Mouse (Mus musculus) midbrain, embryonic 13.5 days (tissue): ENCODE results near the gene Dcaf15. TPM values are rescaled to one million over a fixed set of nuclear protein-coding genes. Genes with fewer than 3 reads are reported as not detected.
A peak's percentile ranks its signal among the peaks of the same experiment; 100 is the strongest.

ENCODE experiments used
- ATAC-seq: fragments of 200-750 bp; cut with Nextera tagmentation; 2 replicates; pipeline ENCODE4 v1.8.0; 2017; ENCODE audit warnings: mild to moderate bottlenecking, moderate TSS enrichment, moderate library complexity
- H3K27ac ChIP-seq: fragments of 300-500 bp; sonication (generic); 2 replicates; pipeline ENCODE4 v1.5.1; 2015; ENCODE audit warnings: inconsistent platforms, mild to moderate bottlenecking, moderate library complexity
- H3K27me3 ChIP-seq: fragments of 300-500 bp; sonication (generic); 2 replicates; pipeline ENCODE4 v1.6.1; 2015; ENCODE audit warnings: mild to moderate bottlenecking, inconsistent platforms
- H3K36me3 ChIP-seq: fragments of 300-500 bp; sonication (generic); 2 replicates; pipeline ENCODE4 v1.6.1; 2015; ENCODE audit warnings: mild to moderate bottlenecking, inconsistent platforms
- H3K4me1 ChIP-seq: fragments of 300-500 bp; sonication (generic); replicated peaks from 2 replicates; pipeline ENCODE4 v1.6.1; 2015; ENCODE audit warnings: inconsistent platforms
- H3K4me2 ChIP-seq: fragments of 300-500 bp; sonication (generic); replicated peaks from 2 replicates; pipeline ENCODE4 v1.6.1; 2015; ENCODE audit warnings: moderate library complexity, mild to moderate bottlenecking, inconsistent platforms
- H3K4me3 ChIP-seq: fragments of 300-500 bp; sonication (generic); replicated peaks from 2 replicates; pipeline ENCODE4 v1.5.1; 2015; ENCODE audit warnings: mild to moderate bottlenecking, inconsistent platforms
- H3K9ac ChIP-seq: fragments of 300-500 bp; sonication (generic); replicated peaks from 2 replicates; pipeline ENCODE4 v1.6.1; 2015; ENCODE audit warnings: mild to moderate bottlenecking, inconsistent platforms
- H3K9me3 ChIP-seq: fragments of 300-500 bp; sonication (generic); 2 replicates; pipeline ENCODE4 v1.6.1; 2016; ENCODE audit warnings: mild to moderate bottlenecking, inconsistent platforms
- WGBS: fragments of 180-500 bp; shearing (Covaris S2); methylation state at CpG from one replicate; pipeline ENCODE4 v1.1.7; 2015; 5-methylcytosine and 5-hydroxymethylcytosine counted together
- polyA plus RNA-seq: library from polyadenylated mRNA; unstranded; fragments of >200 nt; fragmentation: Nextera tagmentation; extraction: Ambion mirVana; gene quantifications from 2 replicates; pipeline ENCODE4 v1.2.1, GENCODE M21; 2015

Gene Dcaf15
- polyA plus RNA-seq, 1 experiment from 2014 or later, result 23.3 TPM

DNA sequence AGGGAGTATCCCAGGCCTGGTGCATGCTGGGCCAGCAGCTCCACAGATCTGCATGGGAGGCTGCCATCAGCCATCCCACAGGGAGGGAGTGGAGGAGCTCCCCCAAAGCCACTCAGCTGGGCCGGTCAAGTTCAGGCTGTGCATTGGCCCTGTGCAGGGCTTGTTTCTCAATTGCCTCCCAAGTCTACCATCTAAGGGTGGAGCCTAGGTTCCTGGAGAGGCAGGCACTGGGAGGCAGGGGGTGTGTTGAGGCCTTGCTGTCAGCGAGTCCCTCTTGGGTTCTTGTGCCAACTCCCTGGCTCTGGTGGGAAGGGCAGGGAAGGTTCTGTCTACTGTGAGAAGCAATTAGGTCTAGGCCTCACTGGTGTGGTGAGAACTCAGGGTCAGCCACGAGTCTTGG lies 32.6 kb downstream of the Dcaf15 start:
- WGBS, result 76% methylated on average over 3 of the region's 3 CpGs
- ATAC-seq, result no peak
- Histone ChIP-seq H3K4me2 (no peak overlapping the region), H3K36me3 (peaks cover 26% of the 10 kb centered on the region), H3K27me3 (no peaks in the 10 kb centered on the region), H3K27ac (no peak overlapping the region), H3K4me3 (no peak overlapping the region), H3K9me3 (no peaks in the 10 kb centered on the region), H3K9ac (no peak overlapping the region), H3K4me1 (peaks cover 63% of the 10 kb centered on the region)

DNA sequence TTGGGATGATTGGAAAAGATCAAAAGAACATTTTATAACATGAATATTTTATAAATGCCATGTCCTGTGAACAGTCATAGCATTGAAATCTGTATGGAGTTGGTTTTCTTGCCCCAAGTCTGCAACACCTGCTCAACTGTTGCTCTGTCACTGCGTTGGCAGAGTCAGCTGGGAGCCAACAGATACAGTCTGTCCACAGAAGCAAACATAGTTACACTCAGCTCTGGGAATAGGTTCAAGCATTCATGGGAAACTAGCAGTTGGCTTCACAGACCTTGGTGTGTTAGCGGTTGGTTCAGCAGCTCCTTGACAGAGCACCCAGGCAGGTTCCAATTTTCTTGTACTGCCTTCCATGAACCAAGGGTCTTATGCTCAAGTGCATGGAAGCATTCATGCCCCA lies 33.9 kb downstream of the Dcaf15 start:
- 89% methylated on average over 2 of the region's 2 CpGs for WGBS
- ATAC-seq, result no peak
- Histone ChIP-seq H3K9me3 (no peaks in the 10 kb centered on the region), H3K4me2 (no peak overlapping the region), H3K4me3 (no peak overlapping the region), H3K27me3 (no peaks in the 10 kb centered on the region), H3K36me3 (peaks cover 13% of the 10 kb centered on the region), H3K27ac (no peak overlapping the region), H3K9ac (no peak overlapping the region), H3K4me1 (peaks cover 67% of the 10 kb centered on the region)

GRCm38 (mm10) chr8:84070241-84070640 lies 34.3 kb downstream of the Dcaf15 start:
- peaks cover 9% of the 10 kb centered on the region for H3K36me3 ChIP-seq
- no peak overlapping the region for H3K4me3 ChIP-seq
- peaks cover 70% of the 10 kb centered on the region for H3K4me1 ChIP-seq
- no peak overlapping the region for H3K27ac ChIP-seq
- ATAC-seq, result no peak
- no peak overlapping the region for H3K4me2 ChIP-seq
- H3K9ac ChIP-seq, result no peak overlapping the region
- no peaks in the 10 kb centered on the region for H3K27me3 ChIP-seq
- WGBS, result 88% methylated on average over 5 of the region's 5 CpGs
- H3K9me3 ChIP-seq, result no peaks in the 10 kb centered on the region

GRCm38 (mm10) chr8:84069750-84070149 lies 34.8 kb downstream of the Dcaf15 start:
- H3K27ac ChIP-seq, result no peak overlapping the region
- no peak for ATAC-seq
- peaks cover 4% of the 10 kb centered on the region; the same call in 1 of the 2 replicates for H3K36me3 ChIP-seq
- H3K9ac ChIP-seq, result 0 out of 2 replicates have a peak overlapping the region, but pooled peaks have one; percentile 32
- H3K4me3 ChIP-seq, result no peak overlapping the region
- H3K4me2 ChIP-seq, result no peak overlapping the region
- H3K9me3 ChIP-seq, result no peaks in the 10 kb centered on the region
- H3K4me1 ChIP-seq, result peaks cover 69% of the 10 kb centered on the region
- H3K27me3 ChIP-seq, result no peaks in the 10 kb centered on the region
- 64% methylated on average over 2 of the region's 2 CpGs for WGBS

GRCm38 (mm10) chr8:84069169-84069568 lies 35.4 kb downstream of the Dcaf15 start:
- no peaks in the 10 kb centered on the region for H3K9me3 ChIP-seq
- no peaks in the 10 kb centered on the region for H3K27me3 ChIP-seq
- no peak overlapping the region for H3K4me3 ChIP-seq
- ATAC-seq, result no peak
- 0 out of 2 replicates have a peak overlapping the region, but pooled peaks have one; percentile 7 for H3K9ac ChIP-seq
- H3K4me2 ChIP-seq, result no peak overlapping the region
- H3K4me1 ChIP-seq, result peaks cover 63% of the 10 kb centered on the region
- 0 out of 2 replicates have a peak overlapping the region, but pooled peaks have one; percentile 10 for H3K27ac ChIP-seq
- WGBS, result 57% methylated on average over 1 of the region's 1 CpGs
- H3K36me3 ChIP-seq, result no peaks in the 10 kb centered on the region

DNA sequence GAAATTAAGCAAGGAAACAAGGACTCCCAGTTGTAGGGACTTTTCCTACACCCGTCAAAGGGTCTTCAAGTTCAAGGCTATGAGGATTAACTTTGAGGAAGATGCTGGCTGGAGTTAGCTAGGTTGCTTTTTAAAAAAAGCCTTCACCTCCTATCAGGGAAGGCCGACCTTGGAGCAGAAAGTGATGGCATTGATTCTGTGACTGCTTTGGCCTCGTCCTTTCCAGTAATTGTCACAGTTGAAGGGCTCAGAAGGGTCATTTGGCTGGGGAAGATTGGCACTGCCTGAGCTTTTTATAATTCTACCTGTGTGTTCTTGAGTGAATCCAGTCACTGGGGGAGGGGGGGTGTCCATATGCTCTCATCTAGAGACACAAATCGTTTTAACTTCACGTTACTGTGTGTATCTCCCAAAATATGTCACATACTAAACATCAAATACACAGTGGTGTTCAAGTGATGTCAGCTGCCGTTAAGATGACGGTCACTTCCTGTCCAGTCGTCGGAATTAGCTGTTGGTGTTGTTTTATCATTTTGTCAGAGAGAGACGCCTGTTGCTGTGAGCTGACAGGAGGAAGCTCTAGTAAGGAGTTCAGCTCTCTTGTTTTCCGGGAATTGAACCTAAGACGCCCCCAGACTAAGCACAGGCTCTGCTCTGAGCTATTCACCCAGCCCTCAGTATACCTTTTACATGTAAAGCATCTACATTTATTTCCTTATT lies 36.1 kb downstream of the Dcaf15 start:
- peaks cover 56% of the 10 kb centered on the region for H3K4me1 ChIP-seq

DNA sequence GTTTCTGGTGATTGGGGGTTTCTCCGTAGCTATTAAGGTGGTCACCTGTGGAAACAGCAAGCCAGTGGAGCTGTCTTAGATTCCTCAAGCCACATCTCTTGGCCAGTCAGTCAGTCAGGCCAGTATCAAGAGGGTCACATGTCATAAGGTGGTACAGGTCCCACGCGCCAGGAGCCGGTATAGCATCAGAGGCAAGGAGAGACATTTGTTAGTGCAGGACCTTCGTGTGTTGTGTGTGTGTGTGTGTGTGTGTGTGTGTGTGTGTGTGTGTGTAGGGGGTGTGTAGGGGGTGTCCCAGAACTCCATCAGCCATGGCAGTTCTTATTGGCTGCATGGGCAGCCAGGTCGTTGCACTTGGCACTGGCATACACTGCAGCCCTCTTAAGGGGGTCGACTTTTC lies 36.7 kb downstream of the Dcaf15 start:
- Histone ChIP-seq H3K27ac (no peak overlapping the region), H3K36me3 (no peaks in the 10 kb centered on the region), H3K9ac (0 out of 2 replicates have a peak overlapping the region, but pooled peaks have one; percentile 84), H3K4me3 (peak overlapping the region; percentile 85), H3K4me1 (peaks cover 50% of the 10 kb centered on the region), H3K9me3 (no peaks in the 10 kb centered on the region), H3K27me3 (no peaks in the 10 kb centered on the region), H3K4me2 (peak overlapping the region; percentile 49)
- no peak for ATAC-seq
- WGBS, result 91% methylated on average over 7 of the region's 7 CpGs

More for the DNA sequence above, 36.1 kb downstream of the Dcaf15 start:
- Histone ChIP-seq H3K4me3 (no peak overlapping the region), H3K27me3 (no peaks in the 10 kb centered on the region), H3K27ac (no peak overlapping the region), H3K36me3 (no peaks in the 10 kb centered on the region), H3K9me3 (no peaks in the 10 kb centered on the region), H3K4me2 (peak overlapping the region; percentile 49), H3K9ac (0 out of 2 replicates have a peak overlapping the region, but pooled peaks have one; percentile 7)
- ATAC-seq, result no peak
- whole genome bisulfite sequencing, result 84% methylated on average over 12 of the region's 12 CpGs

GRCm38 (mm10) chr8:84067047-84067573 lies 37.5 kb downstream of the Dcaf15 start:
- WGBS, result 1% methylated on average over 56 of the region's 58 CpGs
- peak; percentile 69 for ATAC-seq

DNA sequence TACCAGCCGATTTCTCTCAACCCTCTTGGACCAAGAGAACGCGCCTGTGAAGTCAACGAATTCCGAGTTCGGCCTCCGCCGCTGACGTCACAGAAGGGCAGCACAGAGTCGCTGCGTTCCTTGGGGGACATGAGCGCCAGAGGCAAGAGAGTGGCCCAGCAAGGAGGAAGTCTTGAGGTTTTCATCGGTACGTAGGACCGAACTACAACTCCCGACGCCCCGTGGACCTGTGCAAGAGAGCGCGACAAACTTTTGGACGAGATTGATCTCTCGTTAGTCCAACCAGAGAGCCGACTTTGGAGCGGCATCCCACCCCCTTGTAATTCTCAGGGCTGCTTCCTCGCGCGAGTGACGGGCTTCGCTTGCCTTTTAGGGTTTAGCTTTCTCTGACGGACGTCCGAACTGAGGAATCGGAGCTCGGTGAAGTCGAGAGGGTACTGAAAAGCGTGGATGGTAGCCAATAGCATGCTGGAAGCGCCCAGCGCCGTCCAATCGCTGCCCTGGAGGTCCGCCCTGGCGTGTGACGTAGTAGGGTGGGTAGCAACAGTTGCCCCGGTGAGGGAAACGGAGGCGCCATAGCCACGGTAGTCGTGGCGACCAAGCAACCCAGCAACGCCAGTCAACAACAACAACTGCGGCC lies 38.2 kb downstream of the Dcaf15 start, which contains the start of gene Rfx1:
Gene Rfx1, plus strand, starts transcription at position 544 of the 640 bp plus-strand sequence.
- peak within 1 kb of the TSS; percentile 85 for H3K4me3 ChIP-seq
- ATAC-seq, result peak; percentile 98
- H3K9ac ChIP-seq, result peak within 1 kb of the TSS; percentile 84
- H3K9me3 ChIP-seq, result no peaks in the 10 kb centered on the region
- peaks cover 38% of the 10 kb centered on the region for H3K4me1 ChIP-seq
- no peaks in the 10 kb centered on the region for H3K27me3 ChIP-seq
- peak within 1 kb of the TSS; percentile 84 for H3K4me2 ChIP-seq
- peak within 1 kb of the TSS; percentile 96 for H3K27ac ChIP-seq
- WGBS, result under 1% methylated on average over 51 of the region's 51 CpGs
- H3K36me3 ChIP-seq, result no peaks in the 10 kb centered on the region

More at GRCm38 (mm10) chr8:84067047-84067573, 37.5 kb downstream of the Dcaf15 start:
- H3K4me3 ChIP-seq, result peak overlapping the region; percentile 85
- H3K27ac ChIP-seq, result peak overlapping the region; percentile 96
- peaks cover 42% of the 10 kb centered on the region for H3K4me1 ChIP-seq
- peak overlapping the region; percentile 49 for H3K4me2 ChIP-seq
- no peaks in the 10 kb centered on the region for H3K36me3 ChIP-seq
- no peaks in the 10 kb centered on the region for H3K9me3 ChIP-seq
- no peaks in the 10 kb centered on the region for H3K27me3 ChIP-seq
- peak overlapping the region; percentile 84 for H3K9ac ChIP-seq

GRCm38 (mm10) chr8:84065457-84066072 lies 39.0 kb downstream of the Dcaf15 start:
- H3K27me3 ChIP-seq, result no peaks in the 10 kb centered on the region
- H3K4me3 ChIP-seq, result peak overlapping the region; percentile 85
- H3K27ac ChIP-seq, result peak overlapping the region; percentile 83
- H3K9me3 ChIP-seq, result no peaks in the 10 kb centered on the region
- H3K4me1 ChIP-seq, result peaks cover 38% of the 10 kb centered on the region
- H3K36me3 ChIP-seq, result no peaks in the 10 kb centered on the region
- H3K4me2 ChIP-seq, result peak overlapping the region; percentile 84
- H3K9ac ChIP-seq, result peak overlapping the region; percentile 75
- ATAC-seq, result no peak
- 32% methylated on average over 5 of the region's 5 CpGs for WGBS

GRCm38 (mm10) chr8:84065037-84065436 lies 39.5 kb downstream of the Dcaf15 start, which contains the start of gene Gm10643:
Gm10643 (minus strand) TSS chr8:84065137.
- 97% methylated on average over 1 of the region's 1 CpGs for WGBS
- Histone ChIP-seq H3K9me3 (no peaks in the 10 kb centered on the region), H3K4me1 (peaks cover 34% of the 10 kb centered on the region), H3K9ac (peak within 1 kb of the TSS; percentile 75), H3K27me3 (no peaks in the 10 kb centered on the region), H3K4me3 (peak within 1 kb of the TSS; percentile 85), H3K4me2 (peak within 1 kb of the TSS; percentile 84), H3K27ac (peak within 1 kb of the TSS; percentile 83), H3K36me3 (no peaks in the 10 kb centered on the region)
- no peak for ATAC-seq
